Mouse (Mus musculus) kidney, embryonic 14.5 days (tissue): Measurements from ENCODE around the gene Sh3kbp1. TPM values are rescaled to one million over a fixed set of nuclear protein-coding genes. Genes with fewer than 3 reads are reported as not detected.

Experiments used
- ATAC-seq: fragments of 200-750 bp; cut with Nextera tagmentation; 2 replicates; pipeline ENCODE4 v1.8.0; 2017; ENCODE audit warnings: moderate number of reproducible peaks, mild to moderate bottlenecking, moderate TSS enrichment, moderate library complexity; ENCODE audit not compliant: low FRiP score, low TSS enrichment
- H3K27ac ChIP-seq: fragments of 300-500 bp; sonication (generic); 2 replicates; pipeline ENCODE4 v1.5.1; 2014; ENCODE audit warnings: low read depth, mild to moderate bottlenecking, low read length, moderate library complexity, mixed read lengths
- H3K27me3 ChIP-seq: fragments of 300-500 bp; sonication (generic); 2 replicates; pipeline ENCODE4 v1.6.1; 2014; ENCODE audit warnings: mild to moderate bottlenecking, low read length; ENCODE audit not compliant: control insufficient read depth, insufficient read depth
- H3K36me3 ChIP-seq: fragments of 300-500 bp; sonication (generic); 2 replicates; pipeline ENCODE4 v1.6.1; 2014; ENCODE audit warnings: low read length, mixed read lengths; ENCODE audit not compliant: control insufficient read depth, insufficient read depth
- H3K4me1 ChIP-seq: fragments of 300-500 bp; sonication (generic); 2 replicates; pipeline ENCODE4 v1.6.1; 2014; ENCODE audit warnings: low read length, mixed read lengths; ENCODE audit not compliant: control insufficient read depth, insufficient read depth
- H3K4me2 ChIP-seq: fragments of 300-500 bp; sonication (generic); replicated peaks from 2 replicates; pipeline ENCODE4 v1.6.1; 2014; ENCODE audit warnings: low read depth, mild to moderate bottlenecking, low read length
- H3K4me3 ChIP-seq: fragments of 300-500 bp; sonication (generic); 2 replicates; pipeline ENCODE4 v1.5.1; 2014; ENCODE audit warnings: mild to moderate bottlenecking, low read length
- H3K9ac ChIP-seq: fragments of 300-500 bp; sonication (generic); 2 replicates; pipeline ENCODE4 v1.6.1; 2014; ENCODE audit warnings: low read depth, mild to moderate bottlenecking, low read length, moderate library complexity
- H3K9me3 ChIP-seq: fragments of 300-500 bp; sonication (generic); 2 replicates; pipeline ENCODE4 v1.6.1; 2016; ENCODE audit warnings: low read length; ENCODE audit not compliant: control insufficient read depth
- WGBS: fragments of 180-500 bp; shearing (Covaris S2); extraction: QIAGEN DNeasy Blood & Tissue Kit; methylation state at CpG from one replicate; pipeline ENCODE4 v1.1.7; 2014; 5-methylcytosine and 5-hydroxymethylcytosine counted together
- polyA plus RNA-seq: library from polyadenylated mRNA; unstranded; fragments of >200 nt; fragmentation: Nextera tagmentation; extraction: Ambion mirVana; gene quantifications from 2 replicates; pipeline ENCODE4 v1.2.1, GENCODE M21; 2014

The Sh3kbp1 gene
- polyA plus RNA-seq, 1 experiment from 2014 or later, result 41.5 TPM

- H3K4me2 ChIP-seq, result no peak overlapping the region
- H3K27me3 ChIP-seq, result no peaks in the 10 kb centered on the region
- WGBS, result 33% methylated on average over 4 of the region's 4 CpGs
- no peak overlapping the region for H3K27ac ChIP-seq
- ATAC-seq, result no peak
- no peaks in the 10 kb centered on the region for H3K9me3 ChIP-seq
- no peaks in the 10 kb centered on the region; the same call in 1 of the 2 replicates for H3K36me3 ChIP-seq
- H3K9ac ChIP-seq, result no peak overlapping the region
- H3K4me1 ChIP-seq, result no peaks in the 10 kb centered on the region
- no peak overlapping the region for H3K4me3 ChIP-seq
These were observed 336.2 kb downstream of the Sh3kbp1 start for GRCm38 (mm10) chrX:159963273-159963672.

- H3K9ac ChIP-seq, result no peak overlapping the region
- H3K9me3 ChIP-seq, result no peaks in the 10 kb centered on the region
- no peak overlapping the region for H3K4me3 ChIP-seq
- no peaks in the 10 kb centered on the region for H3K4me1 ChIP-seq
- no peaks in the 10 kb centered on the region for H3K27me3 ChIP-seq
- no peak overlapping the region for H3K27ac ChIP-seq
- ATAC-seq, result no peak
- H3K36me3 ChIP-seq, result no peaks in the 10 kb centered on the region; the same call in 1 of the 2 replicates
- H3K4me2 ChIP-seq, result no peak overlapping the region
- 99% methylated on average over 9 of the region's 9 CpGs for WGBS
These were observed 336.9 kb downstream of the Sh3kbp1 start for GRCm38 (mm10) chrX:159963925-159964324.

- ATAC-seq, result no peak
- no peak overlapping the region for H3K27ac ChIP-seq
- H3K36me3 ChIP-seq, result no peaks in the 10 kb centered on the region
- no peak overlapping the region for H3K4me2 ChIP-seq
- H3K9ac ChIP-seq, result no peak overlapping the region
- no peaks in the 10 kb centered on the region for H3K27me3 ChIP-seq
- 69% methylated on average over 2 of the region's 2 CpGs for WGBS
- H3K4me1 ChIP-seq, result no peaks in the 10 kb centered on the region
- H3K4me3 ChIP-seq, result no peak overlapping the region
- no peaks in the 10 kb centered on the region for H3K9me3 ChIP-seq
These were observed 342.0 kb downstream of the Sh3kbp1 start for GRCm38 (mm10) chrX:159969025-159969424.

- 60% methylated on average over 3 of the region's 3 CpGs for WGBS
- no peaks in the 10 kb centered on the region for H3K27me3 ChIP-seq
- no peaks in the 10 kb centered on the region for H3K4me1 ChIP-seq
- H3K9me3 ChIP-seq, result no peaks in the 10 kb centered on the region
- no peak overlapping the region for H3K4me3 ChIP-seq
- H3K9ac ChIP-seq, result no peak overlapping the region
- no peaks in the 10 kb centered on the region for H3K36me3 ChIP-seq
- peak; percentile 32; the same call in 1 of the 2 replicates for ATAC-seq
- H3K4me2 ChIP-seq, result no peak overlapping the region
- no peak overlapping the region for H3K27ac ChIP-seq
These were observed 344.2 kb downstream of the Sh3kbp1 start for GRCm38 (mm10) chrX:159971091-159971779.

- ATAC-seq, result no peak
- Histone ChIP-seq H3K9me3 (no peaks in the 10 kb centered on the region), H3K4me3 (no peak overlapping the region), H3K9ac (no peak overlapping the region), H3K4me1 (no peaks in the 10 kb centered on the region), H3K36me3 (no peaks in the 10 kb centered on the region), H3K4me2 (no peak overlapping the region), H3K27me3 (no peaks in the 10 kb centered on the region), H3K27ac (no peak overlapping the region)
- 28% methylated on average over 5 of the region's 5 CpGs for WGBS
These were observed 346.7 kb downstream of the Sh3kbp1 start for GRCm38 (mm10) chrX:159973730-159974129.

GRCm38 (mm10) chrX:159976243-159976642, 349.2 kb downstream of the Sh3kbp1 start:
- no peak overlapping the region for H3K4me3 ChIP-seq
- H3K27me3 ChIP-seq, result no peaks in the 10 kb centered on the region
- no peak overlapping the region for H3K9ac ChIP-seq
- H3K27ac ChIP-seq, result no peak overlapping the region
- WGBS, result 74% methylated on average over 3 of the region's 3 CpGs
- H3K4me2 ChIP-seq, result no peak overlapping the region
- no peaks in the 10 kb centered on the region for H3K4me1 ChIP-seq
- H3K36me3 ChIP-seq, result no peaks in the 10 kb centered on the region
- H3K9me3 ChIP-seq, result no peaks in the 10 kb centered on the region
- no peak for ATAC-seq

- H3K27ac ChIP-seq, result no peak within 1 kb of the TSS
- peak within 1 kb of the TSS; percentile 72 for H3K4me2 ChIP-seq
- H3K4me3 ChIP-seq, result peak within 1 kb of the TSS; percentile 43
- 45% methylated on average over 70 of the region's 108 CpGs for WGBS
- H3K9ac ChIP-seq, result peak within 1 kb of the TSS; percentile 44
- peak; percentile 87 for ATAC-seq
- H3K27me3 ChIP-seq, result 0 out of 2 replicates have a peak, but pooled peaks cover 2% of the 10 kb centered on the region
- H3K9me3 ChIP-seq, result no peaks in the 10 kb centered on the region
- H3K36me3 ChIP-seq, result no peaks in the 10 kb centered on the region
- no peaks in the 10 kb centered on the region for H3K4me1 ChIP-seq
These were observed 361.2 kb downstream of the Sh3kbp1 start, which contains the start of gene Map3k15 for GRCm38 (mm10) chrX:159988002-159988960. Gene Map3k15, plus strand, starts transcription at chrX:159988433.

GRCm38 (mm10) chrX:159995808-159996207, 368.7 kb downstream of the Sh3kbp1 start:
- 84% methylated on average over 6 of the region's 6 CpGs for WGBS
- no peak overlapping the region for H3K4me3 ChIP-seq

More at GRCm38 (mm10) chrX:159995808-159996207, 368.7 kb downstream of the Sh3kbp1 start:
- Histone ChIP-seq H3K27me3 (no peaks in the 10 kb centered on the region; the same call in 1 of the 2 replicates), H3K36me3 (no peaks in the 10 kb centered on the region), H3K9ac (no peak overlapping the region), H3K9me3 (no peaks in the 10 kb centered on the region), H3K27ac (no peak overlapping the region), H3K4me1 (no peaks in the 10 kb centered on the region), H3K4me2 (no peak overlapping the region)
- ATAC-seq, result no peak
